Mouse (Mus musculus): ENCODE results near the gene Tcaf2.

DNA sequence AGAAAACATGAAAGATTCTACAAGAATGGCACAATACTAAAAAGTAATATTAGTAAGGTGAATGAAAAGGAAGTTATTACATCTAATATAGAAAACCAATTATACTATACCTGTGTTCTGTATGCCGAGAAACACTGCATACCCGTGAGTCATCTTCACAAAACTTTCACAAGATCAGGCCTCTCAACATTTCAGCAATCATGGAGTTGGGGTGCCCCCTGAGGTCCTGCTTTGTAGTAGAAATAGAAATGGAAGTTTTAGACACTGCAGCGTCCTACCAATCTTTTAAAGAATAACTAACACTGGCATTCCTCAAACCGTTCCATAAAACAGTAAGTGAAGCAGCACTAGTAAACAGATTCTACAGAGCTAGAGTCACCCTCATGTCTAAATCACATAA, 66.4 kb downstream of the Tcaf2 start:
- TF ChIP-seq TCF12 (IDR thresholded peaks at IDR 0.05; ENCODE audit: low read depth, low read length) (no peak), MYC (IDR thresholded peaks at IDR 0.05; ENCODE audit: low read depth, low read length) (no peak), EP300 (IDR thresholded peaks at IDR 0.05; ENCODE audit: low read depth in 1 of 2, low read length in 2 of 2) (no peak), USF2 (IDR thresholded peaks at IDR 0.05; ENCODE audit: borderline replicate concordance in 1 of 2, insufficient read depth in 1 of 2, low read depth in 1 of 2, low read length in 2 of 2) (no peak), POLR2A (IDR thresholded peaks at IDR 0.05; ENCODE audit: control insufficient read depth in 1 of 2, insufficient read depth in 1 of 2, low read depth in 1 of 2, low read length in 2 of 2, poor library complexity in 1 of 2) (no peak), MYB (IDR thresholded peaks at IDR 0.05; ENCODE audit: low read depth, low read length) (no peak), MXI1 (IDR thresholded peaks at IDR 0.05; ENCODE audit: low read depth, low read length) (no peak), CTCF (IDR thresholded peaks at IDR 0.05 in 2 of 3, conservative IDR thresholded peaks at IDR 0.05 in 1 of 3; ENCODE audit: control insufficient read depth in 1 of 3, insufficient read depth in 1 of 3, low read depth in 2 of 3, low read length in 3 of 3, poor library complexity in 1 of 3, severe bottlenecking in 1 of 3) (no peak), MEF2A (IDR thresholded peaks at IDR 0.05; ENCODE audit: extremely low read depth, insufficient replicate concordance, low read depth, low read length, poor library complexity, severe bottlenecking) (no peak), HCFC1 (IDR thresholded peaks at IDR 0.05; ENCODE audit: low read depth, low read length) (no peak), USF1 (IDR thresholded peaks at IDR 0.05; ENCODE audit: low read depth, low read length) (no peak), JUND (IDR thresholded peaks at IDR 0.05; ENCODE audit: low read depth, low read length) (no peak), NELFE (IDR thresholded peaks at IDR 0.05; ENCODE audit: low read depth, low read length) (no peak)
